Mouse (Mus musculus) bone marrow macrophage, adult 2 months (primary cell): Measurements from ENCODE around the gene Trim61.

ENCODE experiments used
- CTCF ChIP-seq: IDR thresholded peaks from 2 replicates; pipeline ENCODE4 v1.5.1; 2012; ENCODE audit warnings: low read depth, mild to moderate bottlenecking, low read length, moderate library complexity
- POLR2A ChIP-seq: IDR thresholded peaks from 2 replicates; pipeline ENCODE4 v1.6.1; 2012; ENCODE audit warnings: mild to moderate bottlenecking, low read depth, low read length, borderline replicate concordance

DNA sequence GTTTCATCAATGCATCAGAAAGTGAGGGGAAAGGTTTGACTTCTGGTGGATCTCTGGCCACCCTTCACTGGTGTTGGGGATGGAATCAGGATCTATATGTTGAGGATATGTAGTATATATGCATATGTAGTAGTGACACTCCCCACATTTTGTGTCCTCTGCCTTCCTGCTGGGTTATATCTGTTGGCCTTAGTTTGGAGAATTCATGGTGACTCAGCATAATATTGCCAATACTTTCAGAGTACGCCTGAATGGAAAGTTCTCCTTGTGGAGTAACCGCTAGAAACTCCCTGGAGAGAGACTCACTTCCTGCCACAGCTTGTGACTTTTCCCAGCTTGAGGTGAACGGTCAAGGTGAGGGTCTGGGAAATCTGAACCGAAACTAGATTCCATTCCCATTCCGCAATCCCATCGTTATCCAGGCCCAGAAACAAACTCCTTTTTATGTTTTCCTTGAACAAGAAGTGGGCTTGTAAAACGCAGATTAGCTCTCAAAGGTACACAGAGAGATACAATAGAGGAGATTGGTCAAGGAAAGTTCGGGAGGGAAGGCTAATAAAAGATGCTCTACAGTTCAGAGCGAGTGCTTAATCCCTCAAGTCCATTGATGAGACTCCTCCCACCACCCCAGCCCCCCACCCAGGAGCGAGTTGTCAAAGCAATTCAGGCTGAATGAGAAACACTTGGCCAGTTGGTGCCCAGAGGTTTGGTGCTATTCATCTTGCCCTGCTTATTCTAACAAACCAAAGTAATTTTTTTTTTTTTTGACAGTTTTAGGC lies 49.6 kb upstream of the Trim61 start:
- TF ChIP-seq CTCF, result no peak
- TF ChIP-seq POLR2A, result no peak
